Mouse (Mus musculus): ENCODE results near the gene Nrxn3. TPM values are rescaled to one million over a fixed set of nuclear protein-coding genes. Genes with fewer than 3 reads are reported as not detected.

The Nrxn3 gene
- polyA plus RNA-seq, 1 experiment = 0.19 TPM

DNA sequence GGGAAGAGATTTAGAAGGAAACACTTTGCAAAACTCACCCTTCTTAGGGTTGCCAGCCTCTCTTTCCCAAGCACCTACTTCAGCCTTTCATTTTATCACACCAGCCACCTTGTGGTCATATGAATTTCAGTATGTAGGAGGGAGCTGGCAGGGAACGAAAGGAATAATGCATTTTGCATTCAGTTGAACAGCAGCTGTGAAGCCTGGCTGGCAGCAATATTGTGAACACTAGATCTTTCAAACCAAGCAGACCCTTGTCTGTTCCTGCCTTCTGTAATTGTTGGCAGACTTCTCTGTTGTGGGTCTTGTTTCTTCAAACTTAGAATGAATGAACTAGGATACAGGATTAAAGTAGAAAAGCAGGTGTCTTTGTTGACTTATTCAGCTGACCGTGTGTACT, 946.2 kb downstream of the Nrxn3 start:
- Histone ChIP-seq H3K27ac (ENCODE audit: control insufficient read depth, insufficient read depth, low read length) (no peak overlapping the region), H3K36me3 (ENCODE audit: control insufficient read depth, insufficient read depth, low read length) (no peaks in the 10 kb centered on the region), H3K4me1 (replicated peaks; ENCODE audit: control insufficient read depth, insufficient read depth, low read length) (no peaks in the 10 kb centered on the region), H3K27me3 (ENCODE audit: control insufficient read depth, insufficient read depth, low read length) (no peaks in the 10 kb centered on the region), H3K4me3 (ENCODE audit: control insufficient read depth, insufficient read depth, low read length) (no peak overlapping the region)
- no peak for DNase-seq
- no peak for TF ChIP-seq CTCF (IDR thresholded peaks at IDR 0.05; ENCODE audit: borderline replicate concordance, control insufficient read depth, extremely low read depth, insufficient read depth, low read length, poor library complexity)
- no peak for TF ChIP-seq POLR2A (IDR thresholded peaks at IDR 0.05; ENCODE audit: control insufficient read depth, extremely low read depth, insufficient read depth, low read length, poor library complexity)
- WGBS = 80% methylated on average over 2 of the region's 2 CpGs

DNA sequence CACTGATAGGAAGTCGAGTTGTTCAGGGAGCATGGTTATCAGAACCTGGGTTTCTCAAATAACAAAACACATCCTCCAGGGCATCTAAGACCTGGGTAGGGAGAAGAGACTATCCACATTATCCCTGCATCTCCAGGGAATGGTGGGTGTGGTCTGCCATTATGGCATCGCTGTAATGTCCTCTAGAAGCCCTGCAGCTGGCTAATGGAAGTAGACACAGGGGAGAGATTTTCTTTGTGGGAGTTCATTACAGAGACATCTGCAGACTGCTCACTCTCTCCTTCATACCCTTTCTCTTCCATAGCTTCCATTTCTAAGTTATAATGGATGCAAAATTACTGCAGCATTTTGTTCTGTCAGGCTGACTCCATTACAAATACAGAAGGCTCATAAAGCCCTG, 950.1 kb downstream of the Nrxn3 start:
- Histone ChIP-seq H3K27me3 (ENCODE audit: control insufficient read depth, insufficient read depth, low read length) (no peaks in the 10 kb centered on the region), H3K4me3 (ENCODE audit: control insufficient read depth, insufficient read depth, low read length) (no peak overlapping the region), H3K27ac (ENCODE audit: control insufficient read depth, insufficient read depth, low read length) (no peak overlapping the region), H3K4me1 (replicated peaks; ENCODE audit: control insufficient read depth, insufficient read depth, low read length) (no peaks in the 10 kb centered on the region), H3K36me3 (ENCODE audit: control insufficient read depth, insufficient read depth, low read length) (no peaks in the 10 kb centered on the region)
- 84% methylated on average over 2 of the region's 2 CpGs for WGBS
- DNase-seq = no peak
- no peak for TF ChIP-seq POLR2A (IDR thresholded peaks at IDR 0.05; ENCODE audit: control insufficient read depth, extremely low read depth, insufficient read depth, low read length, poor library complexity)
- TF ChIP-seq CTCF (IDR thresholded peaks at IDR 0.05; ENCODE audit: borderline replicate concordance, control insufficient read depth, extremely low read depth, insufficient read depth, low read length, poor library complexity) = no peak

GRCm38 (mm10) chr12:89685633-89686032, 963.0 kb downstream of the Nrxn3 start:
- Histone ChIP-seq H3K27me3 (ENCODE audit: control insufficient read depth, insufficient read depth, low read length) (no peaks in the 10 kb centered on the region), H3K4me1 (replicated peaks; ENCODE audit: control insufficient read depth, insufficient read depth, low read length) (no peaks in the 10 kb centered on the region), H3K4me3 (ENCODE audit: control insufficient read depth, insufficient read depth, low read length) (no peak overlapping the region), H3K36me3 (ENCODE audit: control insufficient read depth, insufficient read depth, low read length) (no peaks in the 10 kb centered on the region), H3K27ac (ENCODE audit: control insufficient read depth, insufficient read depth, low read length) (no peak overlapping the region)
- 94% methylated on average over 2 of the region's 2 CpGs for WGBS
- TF ChIP-seq CTCF (IDR thresholded peaks at IDR 0.05; ENCODE audit: borderline replicate concordance, control insufficient read depth, extremely low read depth, insufficient read depth, low read length, poor library complexity) (no peak), POLR2A (IDR thresholded peaks at IDR 0.05; ENCODE audit: control insufficient read depth, extremely low read depth, insufficient read depth, low read length, poor library complexity) (no peak)
- no peak for DNase-seq

DNA sequence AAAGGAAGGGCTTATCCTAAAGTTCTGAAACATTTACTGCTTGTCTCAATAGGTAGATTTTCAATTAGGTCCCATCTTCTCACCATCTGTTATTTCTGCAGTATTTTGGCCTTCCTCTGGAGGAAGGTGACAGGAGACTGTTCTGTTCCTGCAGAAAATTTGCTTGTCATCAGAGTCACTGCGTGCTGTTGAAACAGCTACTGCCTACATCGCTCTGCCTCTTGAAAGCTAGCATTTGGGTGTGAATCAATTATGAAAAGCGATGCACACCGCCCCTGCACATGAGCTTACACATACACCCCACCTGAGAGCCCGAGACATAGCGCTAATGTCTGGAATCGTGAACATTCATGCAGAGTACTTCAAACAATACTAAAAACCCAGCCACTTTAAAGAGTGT, 966.4 kb downstream of the Nrxn3 start:
- Histone ChIP-seq H3K36me3 (ENCODE audit: control insufficient read depth, insufficient read depth, low read length) (no peaks in the 10 kb centered on the region), H3K4me3 (ENCODE audit: control insufficient read depth, insufficient read depth, low read length) (no peak overlapping the region), H3K27ac (ENCODE audit: control insufficient read depth, insufficient read depth, low read length) (no peak overlapping the region), H3K27me3 (ENCODE audit: control insufficient read depth, insufficient read depth, low read length) (no peaks in the 10 kb centered on the region), H3K4me1 (replicated peaks; ENCODE audit: control insufficient read depth, insufficient read depth, low read length) (no peaks in the 10 kb centered on the region)
- DNase-seq = no peak
- 90% methylated on average over 7 of the region's 7 CpGs for WGBS
- TF ChIP-seq CTCF (IDR thresholded peaks at IDR 0.05; ENCODE audit: borderline replicate concordance, control insufficient read depth, extremely low read depth, insufficient read depth, low read length, poor library complexity) (no peak), POLR2A (IDR thresholded peaks at IDR 0.05; ENCODE audit: control insufficient read depth, extremely low read depth, insufficient read depth, low read length, poor library complexity) (no peak)

DNA sequence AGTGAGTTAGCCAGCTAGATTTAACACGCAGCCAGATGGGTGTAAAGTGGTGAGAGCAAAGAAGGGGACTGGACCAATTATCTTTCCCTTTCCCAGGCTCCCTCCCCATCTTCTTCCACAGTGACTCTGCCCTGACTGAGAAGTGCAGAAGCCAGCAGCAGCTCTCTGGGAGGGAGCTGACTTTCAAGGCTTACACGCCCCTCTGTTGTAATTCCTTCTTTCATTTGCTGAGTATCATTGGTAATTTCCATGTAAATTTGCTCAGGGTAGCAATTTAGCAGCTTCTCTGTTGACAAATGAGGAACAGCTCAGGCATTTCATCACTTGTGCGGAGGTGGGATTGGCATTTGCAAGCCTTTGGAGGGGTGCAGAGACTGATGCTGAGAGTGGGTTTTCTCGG, 976.8 kb downstream of the Nrxn3 start:
- 37% methylated on average over 4 of the region's 4 CpGs for WGBS
- H3K27ac ChIP-seq (ENCODE audit: control insufficient read depth, insufficient read depth, low read length) = no peak overlapping the region
- no peak for DNase-seq
- H3K36me3 ChIP-seq (ENCODE audit: control insufficient read depth, insufficient read depth, low read length) = no peaks in the 10 kb centered on the region
- no peaks in the 10 kb centered on the region for H3K27me3 ChIP-seq (ENCODE audit: control insufficient read depth, insufficient read depth, low read length)
- TF ChIP-seq POLR2A (IDR thresholded peaks at IDR 0.05; ENCODE audit: control insufficient read depth, extremely low read depth, insufficient read depth, low read length, poor library complexity) (no peak), CTCF (IDR thresholded peaks at IDR 0.05; ENCODE audit: borderline replicate concordance, control insufficient read depth, extremely low read depth, insufficient read depth, low read length, poor library complexity) (no peak)
- H3K4me3 ChIP-seq (ENCODE audit: control insufficient read depth, insufficient read depth, low read length) = no peak overlapping the region
- no peaks in the 10 kb centered on the region for H3K4me1 ChIP-seq (replicated peaks; ENCODE audit: control insufficient read depth, insufficient read depth, low read length)

DNA sequence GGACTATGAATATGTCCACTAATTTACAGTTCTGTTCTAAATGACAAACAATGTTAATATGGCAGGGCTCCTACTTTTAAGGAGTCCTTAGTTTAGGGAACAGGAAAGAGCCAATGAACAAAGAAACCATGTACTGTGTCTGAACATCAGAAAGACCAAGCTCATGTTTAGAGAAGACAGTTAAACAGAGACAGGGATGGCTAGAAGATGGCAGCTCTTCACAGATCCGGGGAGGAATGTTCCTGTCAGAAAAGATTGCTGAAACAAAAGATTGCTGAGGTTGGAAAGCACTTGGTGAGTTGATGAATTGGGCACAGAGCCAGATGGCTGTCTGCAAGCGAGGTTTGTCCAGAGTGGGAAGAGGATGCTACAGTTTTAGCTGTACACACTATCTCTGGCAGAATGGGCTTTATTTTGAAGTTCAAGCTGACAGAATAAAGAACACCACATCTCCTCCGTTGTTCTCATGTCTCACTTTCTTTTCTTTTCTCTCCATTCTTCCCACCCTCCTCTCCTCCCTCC, 978.3 kb downstream of the Nrxn3 start:
- H3K4me1 ChIP-seq (replicated peaks; ENCODE audit: control insufficient read depth, insufficient read depth, low read length) = no peaks in the 10 kb centered on the region
- H3K27me3 ChIP-seq (ENCODE audit: control insufficient read depth, insufficient read depth, low read length) = no peaks in the 10 kb centered on the region
- no peaks in the 10 kb centered on the region for H3K36me3 ChIP-seq (ENCODE audit: control insufficient read depth, insufficient read depth, low read length)
- H3K27ac ChIP-seq (ENCODE audit: control insufficient read depth, insufficient read depth, low read length) = no peak overlapping the region
- no peak overlapping the region for H3K4me3 ChIP-seq (ENCODE audit: control insufficient read depth, insufficient read depth, low read length)
- WGBS = 63% methylated on average over 3 of the region's 3 CpGs
- DNase-seq = no peak
- no peak for TF ChIP-seq POLR2A (IDR thresholded peaks at IDR 0.05; ENCODE audit: control insufficient read depth, extremely low read depth, insufficient read depth, low read length, poor library complexity)
- no peak for TF ChIP-seq CTCF (IDR thresholded peaks at IDR 0.05; ENCODE audit: borderline replicate concordance, control insufficient read depth, extremely low read depth, insufficient read depth, low read length, poor library complexity)

DNA sequence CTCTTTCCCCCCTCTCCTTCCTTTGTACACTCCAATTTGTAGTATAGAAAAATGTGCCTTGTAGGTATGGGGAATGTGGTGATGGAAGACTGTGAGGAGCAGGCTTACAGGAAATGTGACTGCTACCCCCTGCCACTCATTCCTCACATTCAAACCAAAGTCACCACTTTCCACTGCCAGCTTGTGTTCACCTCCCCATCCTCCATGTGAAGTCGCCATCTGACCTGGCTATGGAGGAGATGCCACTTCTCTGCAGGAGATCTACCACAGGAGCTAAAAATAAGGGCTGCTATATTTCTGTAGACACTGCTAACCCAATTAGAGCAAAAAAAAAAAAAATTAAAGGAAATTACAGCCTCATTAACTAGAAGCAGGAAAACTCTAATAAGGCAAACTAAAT, 980.3 kb downstream of the Nrxn3 start:
- no peak for DNase-seq
- H3K27me3 ChIP-seq (ENCODE audit: control insufficient read depth, insufficient read depth, low read length) = no peaks in the 10 kb centered on the region
- H3K4me1 ChIP-seq (replicated peaks; ENCODE audit: control insufficient read depth, insufficient read depth, low read length) = no peaks in the 10 kb centered on the region
- H3K36me3 ChIP-seq (ENCODE audit: control insufficient read depth, insufficient read depth, low read length) = no peaks in the 10 kb centered on the region
- no peak overlapping the region for H3K4me3 ChIP-seq (ENCODE audit: control insufficient read depth, insufficient read depth, low read length)
- H3K27ac ChIP-seq (ENCODE audit: control insufficient read depth, insufficient read depth, low read length) = no peak overlapping the region
- TF ChIP-seq CTCF (IDR thresholded peaks at IDR 0.05; ENCODE audit: borderline replicate concordance, control insufficient read depth, extremely low read depth, insufficient read depth, low read length, poor library complexity) (no peak), POLR2A (IDR thresholded peaks at IDR 0.05; ENCODE audit: control insufficient read depth, extremely low read depth, insufficient read depth, low read length, poor library complexity) (no peak)
- 89% methylated on average over 1 of the region's 1 CpGs for WGBS

All from thymus, adult 2 months (tissue).